Mouse (Mus musculus): ENCODE results near the gene Unc80. TPM values are rescaled to one million over a fixed set of nuclear protein-coding genes. Genes with fewer than 3 reads are reported as not detected.

Gene Unc80
- 0.33 and 0.50 TPM in 2 replicates for polyA plus RNA-seq (2014; fragmentation: Nextera tagmentation; extraction: Ambion mirVana)

GRCm38 (mm10) chr1:66467821-66468703, at the start of gene Unc80:
Gene Unc80 (plus strand): TSS chr1:66468367.
- ATAC-seq (ENCODE audit: low FRiP score) (peak; percentile 94), DNase-seq (ENCODE audit: low spot score, missing footprints) (peak; percentile 95)
- 0 out of 2 replicates have a peak, but pooled peaks cover 3% of the 10 kb centered on the region for H3K4me1 ChIP-seq (ENCODE audit: control insufficient read depth, insufficient read depth, low read length)
- no peak within 1 kb of the TSS for H3K27ac ChIP-seq (ENCODE audit: low read depth, low read length)
- under 1% methylated on average over 45 of the region's 83 CpGs for WGBS
- H3K27me3 ChIP-seq (ENCODE audit: control insufficient read depth, insufficient read depth, low read length), result no peaks in the 10 kb centered on the region; the same call in 1 of the 2 replicates
- peak within 1 kb of the TSS; percentile 71 for H3K4me3 ChIP-seq (ENCODE audit: low read depth, low read length)
- no peaks in the 10 kb centered on the region for H3K36me3 ChIP-seq (ENCODE audit: control insufficient read depth, insufficient read depth, low read length)
- peak within 1 kb of the TSS; percentile 66 for H3K9ac ChIP-seq (ENCODE audit: low read length)
- H3K9me3 ChIP-seq (ENCODE audit: control insufficient read depth, low read length), result no peaks in the 10 kb centered on the region
- peak within 1 kb of the TSS; percentile 79 for H3K4me2 ChIP-seq

DNA sequence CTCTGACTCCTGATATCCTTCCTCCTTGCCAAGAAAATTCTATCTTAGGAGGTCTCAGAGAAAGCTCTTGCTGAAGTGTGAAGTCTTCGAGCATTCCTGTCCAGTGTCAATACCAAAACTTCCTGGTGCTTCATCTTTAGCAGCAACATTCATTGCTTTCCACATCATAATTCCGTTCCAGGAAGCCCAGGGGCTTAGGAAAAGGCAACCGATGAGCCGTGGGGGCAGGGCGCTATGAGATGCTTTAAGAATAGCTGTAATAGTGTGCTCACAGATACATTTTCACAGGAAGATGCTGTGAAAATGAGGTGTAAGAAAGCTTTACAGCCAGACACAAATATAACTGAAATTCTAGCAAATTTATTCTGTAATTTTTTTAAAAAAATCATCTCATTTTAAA, 42.1 kb upstream of the Unc80 start:
- Histone ChIP-seq H3K4me3 (ENCODE audit: low read depth, low read length) (no peak overlapping the region), H3K4me2 (no peak overlapping the region), H3K36me3 (ENCODE audit: control insufficient read depth, insufficient read depth, low read length) (0 out of 2 replicates have a peak, but pooled peaks cover 2% of the 10 kb centered on the region), H3K4me1 (ENCODE audit: control insufficient read depth, insufficient read depth, low read length) (no peaks in the 10 kb centered on the region), H3K27ac (ENCODE audit: low read depth, low read length) (no peak overlapping the region), H3K9ac (ENCODE audit: low read length) (no peak overlapping the region), H3K27me3 (ENCODE audit: control insufficient read depth, insufficient read depth, low read length) (no peaks in the 10 kb centered on the region), H3K9me3 (ENCODE audit: control insufficient read depth, low read length) (no peaks in the 10 kb centered on the region)
- ATAC-seq (ENCODE audit: low FRiP score) (no peak), DNase-seq (ENCODE audit: low spot score, missing footprints) (no peak)
- 93% methylated on average over 5 of the region's 5 CpGs for WGBS

- Histone ChIP-seq H3K4me1 (ENCODE audit: control insufficient read depth, insufficient read depth, low read length) (no peaks in the 10 kb centered on the region), H3K36me3 (ENCODE audit: control insufficient read depth, insufficient read depth, low read length) (no peaks in the 10 kb centered on the region), H3K4me3 (ENCODE audit: low read depth, low read length) (no peak overlapping the region), H3K4me2 (no peak overlapping the region), H3K27ac (ENCODE audit: low read depth, low read length) (no peak overlapping the region), H3K27me3 (ENCODE audit: control insufficient read depth, insufficient read depth, low read length) (no peaks in the 10 kb centered on the region), H3K9ac (ENCODE audit: low read length) (no peak overlapping the region), H3K9me3 (ENCODE audit: control insufficient read depth, low read length) (no peaks in the 10 kb centered on the region)
- DNase-seq (ENCODE audit: low spot score, missing footprints) (no peak), ATAC-seq (ENCODE audit: low FRiP score) (no peak)
These were observed 37.2 kb upstream of the Unc80 start for GRCm38 (mm10) chr1:66430962-66431361.

DNA sequence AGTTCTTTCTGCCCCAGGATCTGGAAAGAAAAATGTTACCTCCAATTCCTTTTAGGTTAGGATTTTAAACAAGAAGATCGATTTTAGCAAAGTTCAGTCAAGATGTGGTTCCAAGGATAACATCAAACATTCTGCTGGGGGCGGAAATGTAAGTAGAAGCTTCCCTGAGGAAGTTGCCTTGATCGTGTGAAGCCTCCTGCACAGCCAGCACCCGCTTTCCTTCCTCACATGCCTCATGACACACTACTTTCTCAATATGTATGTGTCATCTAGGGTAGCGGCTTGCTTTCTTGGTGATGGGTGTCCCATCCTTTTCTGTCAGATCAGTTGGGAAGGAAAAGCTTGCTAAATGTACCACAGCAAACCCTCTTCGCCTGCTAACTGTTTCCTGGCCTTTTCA, 36.7 kb upstream of the Unc80 start:
- Histone ChIP-seq H3K9me3 (ENCODE audit: control insufficient read depth, low read length) (no peaks in the 10 kb centered on the region), H3K4me1 (ENCODE audit: control insufficient read depth, insufficient read depth, low read length) (no peaks in the 10 kb centered on the region), H3K9ac (ENCODE audit: low read length) (no peak overlapping the region), H3K27me3 (ENCODE audit: control insufficient read depth, insufficient read depth, low read length) (no peaks in the 10 kb centered on the region), H3K27ac (ENCODE audit: low read depth, low read length) (no peak overlapping the region), H3K36me3 (ENCODE audit: control insufficient read depth, insufficient read depth, low read length) (no peaks in the 10 kb centered on the region), H3K4me3 (ENCODE audit: low read depth, low read length) (no peak overlapping the region), H3K4me2 (no peak overlapping the region)
- ATAC-seq (ENCODE audit: low FRiP score) (no peak), DNase-seq (ENCODE audit: low spot score, missing footprints) (no peak)
- 89% methylated on average over 6 of the region's 6 CpGs for whole genome bisulfite sequencing

- H3K9me3 ChIP-seq (ENCODE audit: control insufficient read depth, low read length), result no peaks in the 10 kb centered on the region
- H3K4me3 ChIP-seq (ENCODE audit: low read depth, low read length), result no peak overlapping the region
- H3K27ac ChIP-seq (ENCODE audit: low read depth, low read length), result no peak overlapping the region
- H3K9ac ChIP-seq (ENCODE audit: low read length), result no peak overlapping the region
- H3K27me3 ChIP-seq (ENCODE audit: control insufficient read depth, insufficient read depth, low read length), result no peaks in the 10 kb centered on the region
- H3K36me3 ChIP-seq (ENCODE audit: control insufficient read depth, insufficient read depth, low read length), result 0 out of 2 replicates have a peak, but pooled peaks cover 3% of the 10 kb centered on the region
- H3K4me2 ChIP-seq, result no peak overlapping the region
- no peak for ATAC-seq (ENCODE audit: low FRiP score)
- H3K4me1 ChIP-seq (ENCODE audit: control insufficient read depth, insufficient read depth, low read length), result no peaks in the 10 kb centered on the region
- WGBS, result 87% methylated on average over 2 of the region's 2 CpGs
- no peak for DNase-seq (ENCODE audit: low spot score, missing footprints)
These were observed 30.1 kb upstream of the Unc80 start for GRCm38 (mm10) chr1:66438069-66438468.

DNA sequence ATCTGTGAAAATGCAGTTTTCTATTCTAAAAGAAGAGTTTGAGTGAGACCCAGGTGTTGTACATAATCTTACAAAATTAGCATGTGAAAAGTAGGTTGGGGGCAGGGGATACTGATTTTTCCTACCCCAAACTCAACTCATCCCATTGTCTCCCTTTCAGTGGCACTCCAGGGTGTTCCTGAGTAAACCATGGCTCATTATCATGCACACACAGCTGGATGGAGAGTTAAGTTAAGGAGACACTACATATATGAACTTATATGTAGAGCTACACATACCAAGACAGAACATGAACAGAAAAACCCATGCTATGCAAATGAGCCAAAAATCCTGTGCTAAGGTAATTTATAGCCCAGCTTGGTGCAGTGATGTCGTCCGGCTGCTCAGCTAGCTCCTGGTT, 25.2 kb upstream of the Unc80 start:
- Histone ChIP-seq H3K4me1 (ENCODE audit: control insufficient read depth, insufficient read depth, low read length) (no peaks in the 10 kb centered on the region), H3K9me3 (ENCODE audit: control insufficient read depth, low read length) (no peaks in the 10 kb centered on the region), H3K27ac (ENCODE audit: low read depth, low read length) (no peak overlapping the region), H3K27me3 (ENCODE audit: control insufficient read depth, insufficient read depth, low read length) (no peaks in the 10 kb centered on the region), H3K9ac (ENCODE audit: low read length) (no peak overlapping the region), H3K4me3 (ENCODE audit: low read depth, low read length) (no peak overlapping the region), H3K4me2 (no peak overlapping the region), H3K36me3 (ENCODE audit: control insufficient read depth, insufficient read depth, low read length) (0 out of 2 replicates have a peak, but pooled peaks cover 3% of the 10 kb centered on the region)
- ATAC-seq (ENCODE audit: low FRiP score) (no peak), DNase-seq (ENCODE audit: low spot score, missing footprints) (no peak)
- WGBS, result 82% methylated on average over 2 of the region's 2 CpGs

- WGBS, result 68% methylated on average over 2 of the region's 2 CpGs
- no peak overlapping the region for H3K4me2 ChIP-seq
- no peaks in the 10 kb centered on the region for H3K27me3 ChIP-seq (ENCODE audit: control insufficient read depth, insufficient read depth, low read length)
- H3K4me3 ChIP-seq (ENCODE audit: low read depth, low read length), result no peak overlapping the region
- DNase-seq (ENCODE audit: low spot score, missing footprints) (no peak), ATAC-seq (ENCODE audit: low FRiP score) (no peak)
- H3K36me3 ChIP-seq (ENCODE audit: control insufficient read depth, insufficient read depth, low read length), result no peaks in the 10 kb centered on the region
- no peak overlapping the region for H3K9ac ChIP-seq (ENCODE audit: low read length)
- H3K9me3 ChIP-seq (ENCODE audit: control insufficient read depth, low read length), result no peaks in the 10 kb centered on the region
- H3K27ac ChIP-seq (ENCODE audit: low read depth, low read length), result no peak overlapping the region
- H3K4me1 ChIP-seq (ENCODE audit: control insufficient read depth, insufficient read depth, low read length), result no peaks in the 10 kb centered on the region
These were observed 18.7 kb upstream of the Unc80 start for GRCm38 (mm10) chr1:66449471-66449870.

DNA sequence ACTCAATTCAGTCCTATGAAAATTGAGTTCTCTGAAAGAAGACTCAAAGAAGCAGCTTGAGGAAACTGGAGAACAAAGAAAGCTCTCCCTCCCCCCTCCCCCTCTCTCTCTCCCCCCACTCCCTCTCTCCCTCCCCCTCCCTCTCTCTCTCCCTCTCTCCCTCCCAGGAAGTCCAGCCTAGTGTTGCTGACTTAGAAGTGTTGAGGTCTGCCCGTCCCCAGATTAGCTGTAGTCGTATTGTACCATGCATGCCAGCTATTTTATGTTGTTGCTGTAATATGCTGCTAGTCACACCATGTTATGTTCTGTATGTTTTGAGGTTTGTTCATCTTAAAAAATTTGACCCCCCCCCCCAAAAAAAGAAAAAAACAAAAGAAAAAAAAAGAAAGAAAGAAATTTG, 11.6 kb upstream of the Unc80 start:
- Histone ChIP-seq H3K9ac (ENCODE audit: low read length) (no peak overlapping the region), H3K36me3 (ENCODE audit: control insufficient read depth, insufficient read depth, low read length) (no peaks in the 10 kb centered on the region)

DNA sequence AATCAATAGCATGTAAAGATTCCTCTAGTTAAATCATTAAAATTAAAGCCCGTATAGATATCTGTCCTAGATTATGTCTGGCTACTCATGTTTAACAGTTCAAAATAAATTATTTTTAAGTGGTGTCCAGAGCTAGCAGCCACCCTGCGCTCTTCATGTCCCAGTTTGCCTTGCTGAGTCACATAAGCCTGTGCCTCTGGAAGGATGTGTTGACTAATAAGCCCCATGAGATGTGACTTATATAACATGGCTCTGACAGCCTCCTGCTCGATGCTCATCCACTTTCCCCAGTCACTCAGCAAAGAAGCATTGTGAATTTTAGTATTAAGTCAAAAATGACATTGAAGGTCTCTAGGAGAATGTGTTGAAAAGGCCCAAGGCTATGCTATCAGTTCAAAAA, 10.4 kb upstream of the Unc80 start:
- ATAC-seq (ENCODE audit: low FRiP score) (no peak), DNase-seq (ENCODE audit: low spot score, missing footprints) (no peak)
- Histone ChIP-seq H3K27me3 (ENCODE audit: control insufficient read depth, insufficient read depth, low read length) (no peaks in the 10 kb centered on the region), H3K9me3 (ENCODE audit: control insufficient read depth, low read length) (no peaks in the 10 kb centered on the region), H3K36me3 (ENCODE audit: control insufficient read depth, insufficient read depth, low read length) (no peaks in the 10 kb centered on the region), H3K4me1 (ENCODE audit: control insufficient read depth, insufficient read depth, low read length) (no peaks in the 10 kb centered on the region), H3K4me2 (no peak overlapping the region), H3K4me3 (ENCODE audit: low read depth, low read length) (no peak overlapping the region), H3K9ac (ENCODE audit: low read length) (no peak overlapping the region), H3K27ac (ENCODE audit: low read depth, low read length) (no peak overlapping the region)
- WGBS, result 82% methylated on average over 3 of the region's 3 CpGs

More for the DNA sequence above, 11.6 kb upstream of the Unc80 start:
- peak; percentile 61 for ATAC-seq (ENCODE audit: low FRiP score)
- Histone ChIP-seq H3K4me1 (ENCODE audit: control insufficient read depth, insufficient read depth, low read length) (no peaks in the 10 kb centered on the region), H3K27ac (ENCODE audit: low read depth, low read length) (no peak overlapping the region), H3K4me3 (ENCODE audit: low read depth, low read length) (no peak overlapping the region), H3K27me3 (ENCODE audit: control insufficient read depth, insufficient read depth, low read length) (no peaks in the 10 kb centered on the region), H3K9me3 (ENCODE audit: control insufficient read depth, low read length) (no peaks in the 10 kb centered on the region), H3K4me2 (no peak overlapping the region)
- WGBS, result 12% methylated on average over 2 of the region's 2 CpGs
- no peak for DNase-seq (ENCODE audit: low spot score, missing footprints)

Data from midbrain, embryonic 11.5 days (tissue).